Mouse (Mus musculus): ENCODE results near the gene P2ry12. TPM values are rescaled to one million over a fixed set of nuclear protein-coding genes. Genes with fewer than 3 reads are reported as not detected.

The P2ry12 gene
- polyA plus RNA-seq (2011; ENCODE audit: insufficient read depth, insufficient read length, low read depth, missing spikeins), result not detected in 2 replicates

DNA sequence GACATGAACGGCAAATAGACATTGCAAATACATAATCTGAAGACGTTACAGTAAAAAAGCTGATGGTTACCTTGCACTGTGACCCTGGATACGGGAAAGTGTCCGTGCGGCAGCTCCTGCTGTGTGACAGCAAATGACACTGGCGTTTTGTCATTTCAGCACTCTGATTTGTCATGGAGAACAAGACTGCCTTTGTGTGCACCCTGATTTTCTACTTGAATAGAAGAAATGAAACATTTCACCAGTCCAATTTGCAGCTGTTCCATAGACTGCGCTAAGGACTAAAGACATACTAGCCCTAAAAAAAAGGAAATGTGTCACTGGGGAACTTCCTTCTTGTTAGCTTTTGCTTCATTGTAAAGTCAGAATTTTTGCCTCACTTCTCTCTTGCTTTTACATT is at the start of gene P2ry12:
Gene P2ry12 (minus strand): TSS at position 168 of the 400 bp plus-strand sequence.
- no peaks in the 10 kb centered on the region for H3K36me3 ChIP-seq (ENCODE audit: control insufficient read depth, insufficient read depth, low read length, poor library complexity, severe bottlenecking)
- H3K9ac ChIP-seq (ENCODE audit: low read depth, poor library complexity, severe bottlenecking), result no peak within 1 kb of the TSS
- H3K9me3 ChIP-seq (replicated peaks; ENCODE audit: control insufficient read depth, insufficient read depth, low read length, poor library complexity, severe bottlenecking), result no peaks in the 10 kb centered on the region
- no peak within 1 kb of the TSS for H3K27ac ChIP-seq (ENCODE audit: insufficient read depth, low read length)
- H3K4me3 ChIP-seq (ENCODE audit: low read depth, low read length), result no peak within 1 kb of the TSS
- no peak for TF ChIP-seq POLR2A (IDR thresholded peaks at IDR 0.05; ENCODE audit: insufficient read depth, low read length)
- TF ChIP-seq CTCF (IDR thresholded peaks at IDR 0.05; ENCODE audit: low read depth, low read length), result no peak
- no peak for TF ChIP-seq EP300 (IDR thresholded peaks at IDR 0.05; ENCODE audit: insufficient read depth, low read depth, low read length)
- H3K4me1 ChIP-seq (ENCODE audit: control insufficient read depth, insufficient read depth, low read length), result no peaks in the 10 kb centered on the region
- H3K27me3 ChIP-seq (ENCODE audit: control insufficient read depth, insufficient read depth, low read length, poor library complexity, severe bottlenecking), result no peaks in the 10 kb centered on the region

DNA sequence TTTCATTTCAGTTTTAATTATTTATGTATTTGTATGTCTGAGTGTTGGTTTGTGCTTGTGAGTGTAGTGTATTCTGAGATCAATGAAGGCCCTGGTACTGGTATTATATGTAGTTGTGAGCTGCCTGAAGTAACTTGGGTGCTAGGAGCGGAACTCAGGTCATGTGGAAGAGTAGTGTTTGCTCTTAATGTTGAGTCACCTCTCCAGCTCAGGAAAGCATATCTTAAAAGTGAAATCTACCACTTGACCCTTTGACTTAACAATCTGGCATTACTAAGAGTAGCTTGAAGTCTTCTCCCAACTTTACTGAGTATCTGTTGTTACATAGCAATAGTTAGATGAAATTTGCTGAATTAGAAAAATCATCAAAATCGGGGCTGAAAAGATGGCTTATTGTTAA is 42.8 kb upstream of the P2ry12 start:
- TF ChIP-seq POLR2A (IDR thresholded peaks at IDR 0.05; ENCODE audit: insufficient read depth, low read length), result no peak
- Histone ChIP-seq H3K36me3 (ENCODE audit: control insufficient read depth, insufficient read depth, low read length, poor library complexity, severe bottlenecking) (no peaks in the 10 kb centered on the region), H3K9ac (ENCODE audit: low read depth, poor library complexity, severe bottlenecking) (no peak overlapping the region), H3K4me3 (ENCODE audit: low read depth, low read length) (no peak overlapping the region), H3K27ac (ENCODE audit: insufficient read depth, low read length) (no peak overlapping the region), H3K9me3 (replicated peaks; ENCODE audit: control insufficient read depth, insufficient read depth, low read length, poor library complexity, severe bottlenecking) (no peaks in the 10 kb centered on the region), H3K27me3 (ENCODE audit: control insufficient read depth, insufficient read depth, low read length, poor library complexity, severe bottlenecking) (no peaks in the 10 kb centered on the region), H3K4me1 (ENCODE audit: control insufficient read depth, insufficient read depth, low read length) (no peaks in the 10 kb centered on the region)

DNA sequence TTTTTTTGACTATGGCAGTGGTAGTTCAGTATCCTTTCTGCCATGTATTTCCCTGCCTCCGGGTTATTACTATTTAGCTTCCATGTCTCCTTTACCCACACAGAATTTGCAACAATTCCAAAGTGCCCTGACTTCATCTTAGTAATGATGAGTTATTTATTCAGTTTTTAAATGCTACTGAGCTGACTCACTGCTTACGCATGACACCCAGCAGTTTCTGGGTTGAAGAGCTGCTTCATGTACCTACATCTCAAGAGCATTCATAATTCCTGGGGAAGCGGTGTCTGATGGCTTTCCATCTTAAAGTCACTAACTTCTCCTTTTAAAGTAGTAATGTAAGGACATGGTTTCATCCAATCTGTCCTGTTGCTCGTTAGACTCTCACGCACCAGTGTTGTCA is 42.3 kb upstream of the P2ry12 start:
- Histone ChIP-seq H3K9me3 (replicated peaks; ENCODE audit: control insufficient read depth, insufficient read depth, low read length, poor library complexity, severe bottlenecking) (no peaks in the 10 kb centered on the region), H3K9ac (ENCODE audit: low read depth, poor library complexity, severe bottlenecking) (no peak overlapping the region), H3K36me3 (ENCODE audit: control insufficient read depth, insufficient read depth, low read length, poor library complexity, severe bottlenecking) (no peaks in the 10 kb centered on the region), H3K4me1 (ENCODE audit: control insufficient read depth, insufficient read depth, low read length) (no peaks in the 10 kb centered on the region), H3K4me3 (ENCODE audit: low read depth, low read length) (no peak overlapping the region), H3K27me3 (ENCODE audit: control insufficient read depth, insufficient read depth, low read length, poor library complexity, severe bottlenecking) (no peaks in the 10 kb centered on the region), H3K27ac (ENCODE audit: insufficient read depth, low read length) (no peak overlapping the region)
- TF ChIP-seq POLR2A (IDR thresholded peaks at IDR 0.05; ENCODE audit: insufficient read depth, low read length) (no peak), CTCF (IDR thresholded peaks at IDR 0.05; ENCODE audit: low read depth, low read length) (no peak), EP300 (IDR thresholded peaks at IDR 0.05; ENCODE audit: insufficient read depth, low read depth, low read length) (no peak)

DNA sequence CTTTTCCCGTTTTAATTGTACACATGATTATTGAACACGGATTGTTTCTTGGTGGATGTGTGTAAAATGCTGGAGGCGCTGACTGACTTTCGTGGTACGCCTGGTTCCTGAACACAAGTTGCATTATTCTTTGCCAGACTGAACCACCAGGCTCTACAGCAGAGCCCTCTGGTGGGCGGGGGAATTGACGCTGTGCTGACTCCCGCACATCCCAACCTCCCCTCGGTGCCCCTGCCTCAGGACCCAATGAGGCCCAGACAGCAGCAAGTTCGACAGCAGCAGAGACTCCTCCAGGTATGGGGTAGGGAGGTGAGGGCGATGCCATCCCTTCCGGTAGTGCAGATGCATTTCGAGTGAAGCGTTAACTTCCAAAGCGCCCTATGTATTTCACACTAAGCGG is 35.0 kb upstream of the P2ry12 start:
- TF ChIP-seq CTCF (IDR thresholded peaks at IDR 0.05; ENCODE audit: low read depth, low read length), result peak; percentile 11
- no peak for TF ChIP-seq POLR2A (IDR thresholded peaks at IDR 0.05; ENCODE audit: insufficient read depth, low read length)
- Histone ChIP-seq H3K27ac (ENCODE audit: insufficient read depth, low read length) (no peak overlapping the region), H3K36me3 (ENCODE audit: control insufficient read depth, insufficient read depth, low read length, poor library complexity, severe bottlenecking) (no peaks in the 10 kb centered on the region), H3K4me1 (ENCODE audit: control insufficient read depth, insufficient read depth, low read length) (no peaks in the 10 kb centered on the region), H3K9me3 (replicated peaks; ENCODE audit: control insufficient read depth, insufficient read depth, low read length, poor library complexity, severe bottlenecking) (no peaks in the 10 kb centered on the region), H3K27me3 (ENCODE audit: control insufficient read depth, insufficient read depth, low read length, poor library complexity, severe bottlenecking) (no peaks in the 10 kb centered on the region), H3K9ac (ENCODE audit: low read depth, poor library complexity, severe bottlenecking) (no peak overlapping the region), H3K4me3 (ENCODE audit: low read depth, low read length) (no peak overlapping the region)

DNA sequence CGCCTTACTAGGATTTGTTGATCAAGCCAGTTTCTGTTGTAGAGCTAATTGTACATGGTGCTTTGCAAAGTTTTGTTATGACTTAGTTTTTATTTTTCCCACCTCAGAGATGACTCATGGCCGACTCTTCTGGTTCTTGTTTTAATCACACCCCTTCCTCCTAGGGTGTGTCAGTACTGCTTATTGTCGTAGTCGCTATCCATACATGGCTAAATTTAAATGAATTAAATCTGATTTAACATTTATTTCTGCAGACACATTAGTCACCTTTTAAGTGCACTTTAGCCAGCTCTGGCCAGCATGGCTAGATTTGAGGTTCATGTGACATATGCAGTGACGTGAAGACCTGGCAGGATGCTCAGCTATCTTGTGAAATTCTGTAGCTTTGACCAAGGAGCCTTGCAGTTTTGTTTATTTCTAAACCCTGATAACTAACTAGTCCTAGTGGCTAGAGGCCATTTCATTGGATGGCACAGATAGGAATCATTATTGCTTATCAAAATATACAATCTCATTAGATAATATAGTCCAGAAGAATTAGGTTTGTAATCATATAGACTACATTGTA is 34.0 kb upstream of the P2ry12 start:
- no peak overlapping the region for H3K9ac ChIP-seq (ENCODE audit: low read depth, poor library complexity, severe bottlenecking)
- H3K27me3 ChIP-seq (ENCODE audit: control insufficient read depth, insufficient read depth, low read length, poor library complexity, severe bottlenecking), result no peaks in the 10 kb centered on the region
- TF ChIP-seq EP300 (IDR thresholded peaks at IDR 0.05; ENCODE audit: insufficient read depth, low read depth, low read length) (no peak), POLR2A (IDR thresholded peaks at IDR 0.05; ENCODE audit: insufficient read depth, low read length) (no peak)

DNA sequence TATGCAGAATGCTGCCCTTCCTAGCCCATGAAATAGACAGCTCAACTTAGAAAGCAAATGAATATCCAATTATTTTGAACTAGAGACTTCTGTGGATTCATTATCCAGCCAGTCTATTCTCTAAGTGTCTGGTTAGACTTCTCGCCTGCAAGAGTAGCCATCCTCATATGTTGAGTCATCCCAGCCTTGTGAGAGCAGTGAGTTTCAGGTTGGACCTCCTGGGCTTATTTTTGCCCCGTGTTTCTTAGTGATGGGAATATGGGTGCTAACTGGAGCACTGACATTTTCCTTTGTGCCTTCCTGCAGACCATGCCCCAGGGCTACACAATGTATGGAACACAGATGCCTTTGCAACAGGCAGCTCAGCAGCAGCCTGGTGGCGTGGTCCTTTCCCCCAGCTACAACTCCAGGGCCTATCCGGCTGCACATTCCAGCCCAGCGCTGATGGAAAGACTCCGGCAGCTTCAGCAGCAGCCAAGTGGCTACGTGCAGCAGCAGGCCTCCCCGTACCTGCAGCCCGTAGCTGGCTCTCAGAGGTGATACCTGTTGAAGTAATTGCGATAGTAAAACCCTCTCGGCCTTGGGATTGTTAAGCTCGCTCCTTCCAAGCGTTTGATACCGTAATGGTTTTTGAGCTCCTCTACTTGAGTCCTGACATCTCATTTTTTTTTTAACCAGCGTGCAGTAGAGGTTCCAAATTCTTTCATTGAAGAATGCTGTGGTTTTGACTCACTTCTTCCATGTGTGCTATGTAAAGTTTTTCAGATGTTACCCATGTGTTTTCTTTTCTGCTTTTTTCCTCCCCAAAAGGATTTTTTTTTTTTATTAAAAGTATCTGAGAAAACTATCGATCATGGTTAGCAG is 33.3 kb upstream of the P2ry12 start:
- H3K9ac ChIP-seq (ENCODE audit: low read depth, poor library complexity, severe bottlenecking), result no peak overlapping the region
- no peaks in the 10 kb centered on the region for H3K9me3 ChIP-seq (replicated peaks; ENCODE audit: control insufficient read depth, insufficient read depth, low read length, poor library complexity, severe bottlenecking)
- no peak overlapping the region for H3K27ac ChIP-seq (ENCODE audit: insufficient read depth, low read length)
- no peaks in the 10 kb centered on the region for H3K36me3 ChIP-seq (ENCODE audit: control insufficient read depth, insufficient read depth, low read length, poor library complexity, severe bottlenecking)
- no peaks in the 10 kb centered on the region for H3K27me3 ChIP-seq (ENCODE audit: control insufficient read depth, insufficient read depth, low read length, poor library complexity, severe bottlenecking)
- TF ChIP-seq CTCF (IDR thresholded peaks at IDR 0.05; ENCODE audit: low read depth, low read length) (no peak), EP300 (IDR thresholded peaks at IDR 0.05; ENCODE audit: insufficient read depth, low read depth, low read length) (no peak), POLR2A (IDR thresholded peaks at IDR 0.05; ENCODE audit: insufficient read depth, low read length) (no peak)
- H3K4me3 ChIP-seq (ENCODE audit: low read depth, low read length), result no peak overlapping the region
- H3K4me1 ChIP-seq (ENCODE audit: control insufficient read depth, insufficient read depth, low read length), result no peaks in the 10 kb centered on the region

More for the DNA sequence above, 34.0 kb upstream of the P2ry12 start:
- Histone ChIP-seq H3K4me1 (ENCODE audit: control insufficient read depth, insufficient read depth, low read length) (no peaks in the 10 kb centered on the region), H3K4me3 (ENCODE audit: low read depth, low read length) (no peak overlapping the region), H3K36me3 (ENCODE audit: control insufficient read depth, insufficient read depth, low read length, poor library complexity, severe bottlenecking) (no peaks in the 10 kb centered on the region), H3K27ac (ENCODE audit: insufficient read depth, low read length) (no peak overlapping the region), H3K9me3 (replicated peaks; ENCODE audit: control insufficient read depth, insufficient read depth, low read length, poor library complexity, severe bottlenecking) (no peaks in the 10 kb centered on the region)
